Mouse (Mus musculus): Measurements from ENCODE around the gene Slc31a1. TPM values are rescaled to one million over a fixed set of nuclear protein-coding genes. Genes with fewer than 3 reads are reported as not detected.
A peak's percentile ranks its signal among the peaks of the same experiment; 100 is the strongest.

Slc31a1 gene
- total and polyA plus RNA-seq, 3 experiments, result 20.6 to 46.5 (median 37.5) TPM

DNA sequence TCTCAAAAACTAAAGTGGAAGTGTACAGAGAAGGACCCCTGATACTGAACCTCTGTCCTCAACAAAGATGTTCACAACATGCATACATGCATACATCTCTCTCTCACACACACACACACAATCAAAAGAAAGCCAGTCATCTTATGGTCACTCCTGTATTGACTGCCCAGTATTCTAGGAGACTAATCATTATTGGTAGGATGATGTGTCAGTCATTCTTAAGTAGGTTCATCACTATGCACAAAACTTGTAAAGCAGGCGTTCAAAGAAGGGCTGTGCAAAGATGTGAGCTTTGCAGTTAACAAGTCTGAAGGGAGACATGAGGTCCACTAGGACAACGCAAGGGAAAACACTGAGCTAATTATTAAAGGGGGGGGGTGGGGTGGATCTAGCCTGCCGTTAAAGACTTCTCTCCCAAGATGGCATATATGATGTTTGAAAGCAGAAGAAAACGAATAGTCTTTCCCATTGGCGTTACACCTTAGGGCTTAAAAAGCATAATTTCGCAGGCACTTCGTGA lies 1.2 kb upstream of the Slc31a1 start:
- peak; percentile 47 for DNase-seq (ENCODE audit: low read depth, low spot score)
- peaks cover 32% of the 10 kb centered on the region for H3K79me2 ChIP-seq (ENCODE audit: control insufficient read depth, insufficient read depth, low read length, poor library complexity)
- H3K9me3 ChIP-seq (replicated peaks; ENCODE audit: insufficient read depth, low read length), result no peaks in the 10 kb centered on the region
- peak overlapping the region; percentile 94 for H3K9ac ChIP-seq (ENCODE audit: control insufficient read depth, low read depth, low read length, poor library complexity, severe bottlenecking)
- peaks cover 6 to 8% of the 10 kb centered on the region in 2 experiments; a peak in 3 of 4 replicates for H3K4me1 ChIP-seq (ENCODE audit: control insufficient read depth in 1 of 2, insufficient read depth in 2 of 2, low read length in 2 of 2)
- H3K4me3 ChIP-seq (ENCODE audit: control insufficient read depth in 1 of 2, insufficient read depth in 1 of 2, low read depth in 2 of 2, low read length in 2 of 2), result peak overlapping the region; percentile 91 to 96
- H3K27ac ChIP-seq (ENCODE audit: control insufficient read depth, low read depth, low read length), result peak overlapping the region; percentile 71
- no peaks in the 10 kb centered on the region for H3K27me3 ChIP-seq (ENCODE audit: control insufficient read depth in 1 of 2, insufficient read depth in 2 of 2, low read length in 2 of 2)
- peaks cover 0 to 29% of the 10 kb centered on the region in 2 experiments; a peak in 2 of 4 replicates for H3K36me3 ChIP-seq (ENCODE audit: control insufficient read depth in 1 of 2, insufficient read depth in 2 of 2, low read length in 2 of 2)
- TF ChIP-seq CHD2 (IDR thresholded peaks at IDR 0.05; ENCODE audit: low read length) (no peak), BHLHE40 (IDR thresholded peaks at IDR 0.05; ENCODE audit: borderline replicate concordance, low read depth, low read length) (no peak), MYC (IDR thresholded peaks at IDR 0.05; ENCODE audit: low read depth, low read length) (no peak), CTCF (IDR thresholded peaks at IDR 0.05 in 2 of 3, conservative IDR thresholded peaks at IDR 0.05 in 1 of 3; ENCODE audit: control insufficient read depth in 1 of 3, insufficient read depth in 1 of 3, low read depth in 2 of 3, low read length in 3 of 3, poor library complexity in 1 of 3, severe bottlenecking in 1 of 3) (no peak), NRF1 (IDR thresholded peaks at IDR 0.05; ENCODE audit: insufficient read depth, low read depth, low read length, poor library complexity, severe bottlenecking) (no peak), HCFC1 (IDR thresholded peaks at IDR 0.05; ENCODE audit: low read depth, low read length) (no peak), MYB (IDR thresholded peaks at IDR 0.05; ENCODE audit: low read depth, low read length) (no peak), TAL1 (IDR thresholded peaks at IDR 0.05; ENCODE audit: low read length) (no peak), MXI1 (IDR thresholded peaks at IDR 0.05; ENCODE audit: low read depth, low read length) (no peak), ZNF384 (IDR thresholded peaks at IDR 0.05; ENCODE audit: low read depth, low read length) (no peak), NELFE (IDR thresholded peaks at IDR 0.05; ENCODE audit: low read depth, low read length) (no peak), ZKSCAN1 (IDR thresholded peaks at IDR 0.05; ENCODE audit: low read depth, low read length) (no peak), GATA1 (IDR thresholded peaks at IDR 0.05; ENCODE audit: low read depth, low read length) (no peak), MAFK (IDR thresholded peaks at IDR 0.05; ENCODE audit: borderline replicate concordance, low read depth, low read length) (no peak), RAD21 (IDR thresholded peaks at IDR 0.05; ENCODE audit: low read depth, low read length) (no peak)

DNA sequence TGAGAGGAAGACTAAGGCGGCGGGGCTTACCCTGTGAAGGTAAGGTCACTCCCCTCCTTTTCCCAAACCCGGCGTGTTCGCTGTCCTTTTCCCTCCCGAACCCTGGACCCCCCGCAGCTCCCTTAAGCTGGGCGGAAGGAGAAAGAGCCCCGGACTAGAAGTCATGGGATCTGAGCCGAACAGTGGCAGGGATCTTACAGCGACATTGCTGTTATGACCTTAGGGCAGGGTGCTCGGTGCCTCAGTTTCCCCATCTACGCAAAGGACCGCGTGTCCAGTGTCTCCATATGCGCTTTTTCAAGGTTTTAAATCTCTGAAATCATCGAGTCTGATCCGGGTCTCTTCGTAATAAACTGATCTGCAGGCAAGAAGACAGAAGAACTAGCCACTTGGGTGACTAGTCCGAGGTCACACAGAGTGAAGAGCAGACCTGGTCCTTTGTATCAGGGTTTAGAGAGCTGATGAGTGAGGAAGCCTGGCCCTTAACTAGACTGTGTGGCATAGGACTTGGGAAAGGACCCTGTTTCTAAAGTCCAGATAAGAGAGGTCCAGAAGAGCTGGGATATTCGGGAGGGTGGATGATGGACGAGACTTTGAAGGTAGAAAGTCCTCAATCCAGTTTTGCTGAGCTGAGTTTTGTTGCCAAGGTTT lies 403 bp downstream of the Slc31a1 start:
- H3K9me3 ChIP-seq (replicated peaks; ENCODE audit: insufficient read depth, low read length), result no peaks in the 10 kb centered on the region
- peak overlapping the region; percentile 86 for H3K9ac ChIP-seq (ENCODE audit: control insufficient read depth, low read depth, low read length, poor library complexity, severe bottlenecking)
- peak overlapping the region; percentile 67 to 76 for H3K4me3 ChIP-seq (ENCODE audit: control insufficient read depth in 1 of 2, insufficient read depth in 1 of 2, low read depth in 2 of 2, low read length in 2 of 2)
- H3K27me3 ChIP-seq (ENCODE audit: control insufficient read depth in 1 of 2, insufficient read depth in 2 of 2, low read length in 2 of 2), result no peaks in the 10 kb centered on the region
- peak; percentile 45 for DNase-seq (ENCODE audit: low read depth, low spot score)
- H3K4me1 ChIP-seq (ENCODE audit: control insufficient read depth in 1 of 2, insufficient read depth in 2 of 2, low read length in 2 of 2), result peaks cover 6 to 8% of the 10 kb centered on the region in 2 experiments; a peak in 3 of 4 replicates
- H3K27ac ChIP-seq (ENCODE audit: control insufficient read depth, low read depth, low read length), result peak overlapping the region; percentile 49
- H3K36me3 ChIP-seq (ENCODE audit: control insufficient read depth in 1 of 2, insufficient read depth in 2 of 2, low read length in 2 of 2), result peaks cover 0 to 29% of the 10 kb centered on the region in 2 experiments; a peak in 2 of 4 replicates
- TF ChIP-seq ZKSCAN1 (IDR thresholded peaks at IDR 0.05; ENCODE audit: low read depth, low read length) (no peak), MYC (IDR thresholded peaks at IDR 0.05; ENCODE audit: low read depth, low read length) (no peak), BHLHE40 (IDR thresholded peaks at IDR 0.05; ENCODE audit: borderline replicate concordance, low read depth, low read length) (no peak), MAX (IDR thresholded peaks at IDR 0.05; ENCODE audit: low read length) (peak; percentile 45; the same call in 1 of the 2 replicates), ZMIZ1 (IDR thresholded peaks at IDR 0.05; ENCODE audit: low read depth, low read length) (no peak), ZC3H11A (IDR thresholded peaks at IDR 0.05; ENCODE audit: low read depth, low read length) (no peak), MXI1 (IDR thresholded peaks at IDR 0.05; ENCODE audit: low read depth, low read length) (peak; percentile 13; the same call in 1 of the 2 replicates), TBP (IDR thresholded peaks at IDR 0.05; ENCODE audit: low read depth, low read length) (peak; percentile 6; the same call in 1 of the 2 replicates)
- H3K79me2 ChIP-seq (ENCODE audit: control insufficient read depth, insufficient read depth, low read length, poor library complexity), result peaks cover 37% of the 10 kb centered on the region
